Mouse (Mus musculus): ENCODE measurements around the gene Ppm1h. TPM values are rescaled to one million over a fixed set of nuclear protein-coding genes. Genes with fewer than 3 reads are reported as not detected.

Ppm1h gene
- polyA plus RNA-seq, 1 experiment from 2014 or later = 11.8 TPM

MicroRNAs within 50 kb of the gene (microRNA counts, 519-probe panel; counts per million panel counts)
- microRNA mmu-let-7i = 5,813 counts per million, percentile 96 among the panel's probes with 10 or more counts

Small RNAs within 50 kb of the gene (microRNA-seq; reads per million reads assigned to microRNA genes)
- gene Mir6412 (not detected), gene Mir8104 (not detected), gene Mirlet7i (18,764 reads per million, percentile 97 among the genes with 10 or more reads in this experiment)

Other genes starting within 250 kb of the Ppm1h start
- gene Avpr1a, start 230.3 kb upstream of the Ppm1h start, polyA plus RNA-seq (2016; fragmentation: Nextera tagmentation; extraction: Ambion mirVana) = 0.90 and 1.1 TPM in 2 replicates

Measured in hindbrain, embryonic 12.5 days (tissue).